Mouse (Mus musculus) neural tube, embryonic 12.5 days (tissue): ENCODE measurements around the gene Rabl3. TPM values are rescaled to one million over a fixed set of nuclear protein-coding genes. Genes with fewer than 3 reads are reported as not detected.

ENCODE experiments used
- ATAC-seq: fragments of 200-750 bp; cut with Nextera tagmentation; 2 replicates; pipeline ENCODE4 v1.8.0; 2017; ENCODE audit warnings: low read depth, mild to moderate bottlenecking, moderate TSS enrichment, moderate library complexity; ENCODE audit not compliant: low FRiP score
- H3K27ac ChIP-seq: fragments of 300-500 bp; sonication (generic); 2 replicates; pipeline ENCODE4 v1.5.1; 2016
- H3K27me3 ChIP-seq: fragments of 300-500 bp; sonication (generic); replicated peaks from 2 replicates; pipeline ENCODE4 v1.6.1; 2016; ENCODE audit warnings: mild to moderate bottlenecking
- H3K36me3 ChIP-seq: fragments of 300-500 bp; sonication (generic); 2 replicates; pipeline ENCODE4 v1.6.1; 2016; ENCODE audit warnings: mild to moderate bottlenecking
- H3K4me1 ChIP-seq: fragments of 300-500 bp; sonication (generic); 2 replicates; pipeline ENCODE4 v1.6.1; 2016
- H3K4me2 ChIP-seq: fragments of 300-500 bp; sonication (generic); replicated peaks from 2 replicates; pipeline ENCODE4 v1.6.1; 2016; ENCODE audit warnings: mild to moderate bottlenecking
- H3K4me3 ChIP-seq: fragments of 300-500 bp; sonication (generic); 2 replicates; pipeline ENCODE4 v1.5.1; 2016
- H3K9ac ChIP-seq: fragments of 300-500 bp; sonication (generic); 2 replicates; pipeline ENCODE4 v1.6.1; 2016; ENCODE audit warnings: mild to moderate bottlenecking
- H3K9me3 ChIP-seq: fragments of 300-500 bp; sonication (generic); 2 replicates; pipeline ENCODE4 v1.6.1; 2016; ENCODE audit warnings: mild to moderate bottlenecking
- WGBS: fragments of 180-500 bp; shearing (Covaris S2); methylation state at CpG from one replicate; pipeline ENCODE4 v1.1.7; 2016; 5-methylcytosine and 5-hydroxymethylcytosine counted together
- polyA plus RNA-seq: library from polyadenylated mRNA; unstranded; fragments of >200 nt; fragmentation: Nextera tagmentation; extraction: Ambion mirVana; gene quantifications from 2 replicates; pipeline ENCODE4 v1.2.1, GENCODE M21; 2016

The Rabl3 gene
- polyA plus RNA-seq, 1 experiment from 2014 or later: 29.5 TPM

- no peak overlapping the region for H3K27ac ChIP-seq
- ATAC-seq: no peak
- H3K27me3 ChIP-seq: no peaks in the 10 kb centered on the region
- H3K36me3 ChIP-seq: no peaks in the 10 kb centered on the region
- no peak overlapping the region for H3K4me2 ChIP-seq
- H3K9ac ChIP-seq: no peak overlapping the region
- H3K4me3 ChIP-seq: no peak overlapping the region
- H3K9me3 ChIP-seq: no peaks in the 10 kb centered on the region
- 81% methylated on average over 8 of the region's 8 CpGs for WGBS
- H3K4me1 ChIP-seq: peaks cover 4% of the 10 kb centered on the region; the same call in 1 of the 2 replicates
Measured at GRCm38 (mm10) chr16:37610333-37610732, 70.6 kb downstream of the Rabl3 start.

GRCm38 (mm10) chr16:37611072-37611471 is 71.4 kb downstream of the Rabl3 start:
- no peak for ATAC-seq
- no peaks in the 10 kb centered on the region for H3K9me3 ChIP-seq
- no peaks in the 10 kb centered on the region for H3K27me3 ChIP-seq
- 74% methylated on average over 7 of the region's 7 CpGs for WGBS
- no peaks in the 10 kb centered on the region for H3K36me3 ChIP-seq
- H3K4me2 ChIP-seq: no peak overlapping the region
- no peak overlapping the region for H3K9ac ChIP-seq
- peaks cover 4% of the 10 kb centered on the region; the same call in 1 of the 2 replicates for H3K4me1 ChIP-seq
- no peak overlapping the region for H3K27ac ChIP-seq
- no peak overlapping the region for H3K4me3 ChIP-seq

- H3K4me2 ChIP-seq: no peak overlapping the region
- no peak overlapping the region for H3K9ac ChIP-seq
- H3K4me3 ChIP-seq: no peak overlapping the region
- H3K27me3 ChIP-seq: no peaks in the 10 kb centered on the region
- no peaks in the 10 kb centered on the region for H3K9me3 ChIP-seq
- no peaks in the 10 kb centered on the region for H3K36me3 ChIP-seq
- peaks cover 4% of the 10 kb centered on the region; the same call in 1 of the 2 replicates for H3K4me1 ChIP-seq
- H3K27ac ChIP-seq: no peak overlapping the region
- no peak for ATAC-seq
- WGBS: 90% methylated on average over 5 of the region's 5 CpGs
Measured at GRCm38 (mm10) chr16:37612013-37612412, 72.3 kb downstream of the Rabl3 start.

GRCm38 (mm10) chr16:37614540-37614939 is 74.9 kb downstream of the Rabl3 start:
- no peaks in the 10 kb centered on the region for H3K9me3 ChIP-seq
- no peak for ATAC-seq
- peaks cover 9% of the 10 kb centered on the region for H3K4me1 ChIP-seq
- H3K9ac ChIP-seq: no peak overlapping the region
- 89% methylated on average over 9 of the region's 9 CpGs for WGBS
- no peaks in the 10 kb centered on the region for H3K27me3 ChIP-seq
- no peak overlapping the region for H3K4me3 ChIP-seq
- H3K27ac ChIP-seq: no peak overlapping the region
- H3K4me2 ChIP-seq: no peak overlapping the region
- H3K36me3 ChIP-seq: no peaks in the 10 kb centered on the region

GRCm38 (mm10) chr16:37615429-37615828 is 75.7 kb downstream of the Rabl3 start:
- H3K9ac ChIP-seq: no peak overlapping the region
- no peak overlapping the region for H3K4me2 ChIP-seq
- no peak overlapping the region for H3K4me3 ChIP-seq
- H3K36me3 ChIP-seq: no peaks in the 10 kb centered on the region
- H3K9me3 ChIP-seq: no peaks in the 10 kb centered on the region
- WGBS: 71% methylated on average over 8 of the region's 8 CpGs
- peaks cover 5% of the 10 kb centered on the region for H3K4me1 ChIP-seq
- ATAC-seq: no peak
- no peak overlapping the region for H3K27ac ChIP-seq
- no peaks in the 10 kb centered on the region for H3K27me3 ChIP-seq

GRCm38 (mm10) chr16:37616104-37616503 is 76.4 kb downstream of the Rabl3 start:
- ATAC-seq: no peak
- Histone ChIP-seq H3K4me3 (no peak overlapping the region), H3K4me2 (no peak overlapping the region), H3K9me3 (no peaks in the 10 kb centered on the region), H3K36me3 (no peaks in the 10 kb centered on the region), H3K27me3 (no peaks in the 10 kb centered on the region), H3K27ac (no peak overlapping the region), H3K9ac (no peak overlapping the region), H3K4me1 (peaks cover 5% of the 10 kb centered on the region)
- 74% methylated on average over 8 of the region's 8 CpGs for WGBS

- H3K36me3 ChIP-seq: no peaks in the 10 kb centered on the region
- no peak overlapping the region for H3K4me2 ChIP-seq
- H3K9ac ChIP-seq: no peak overlapping the region
- no peak overlapping the region for H3K27ac ChIP-seq
- no peaks in the 10 kb centered on the region for H3K27me3 ChIP-seq
- ATAC-seq: no peak
- H3K4me1 ChIP-seq: peaks cover 5% of the 10 kb centered on the region
- WGBS: 32% methylated on average over 3 of the region's 3 CpGs
- H3K4me3 ChIP-seq: no peak overlapping the region
- no peaks in the 10 kb centered on the region for H3K9me3 ChIP-seq
Measured at GRCm38 (mm10) chr16:37617695-37618094, 78.0 kb downstream of the Rabl3 start.

Other genes with a start within 250 kb of the Rabl3 start
- 5.4 and 7.2 TPM in 2 replicates for gene Stxbp5l, start 154.9 kb upstream of the Rabl3 start, polyA plus RNA-seq
- gene Gtf2e1, start 96 bp upstream of the Rabl3 start, polyA plus RNA-seq: 35.4 and 37.6 TPM in 2 replicates
- not detected in 2 replicates for gene Hgd, start 40.3 kb downstream of the Rabl3 start, polyA plus RNA-seq
- 72.5 and 78.5 TPM in 2 replicates for gene Ndufb4, start 114.6 kb downstream of the Rabl3 start, polyA plus RNA-seq
- 173 and 175 TPM in 2 replicates for gene Fstl1, start 237.0 kb downstream of the Rabl3 start, polyA plus RNA-seq